Mouse (Mus musculus) liver, embryonic 15.5 days (tissue): ENCODE results near the gene Rplp1. TPM values are rescaled to one million over a fixed set of nuclear protein-coding genes. Genes with fewer than 3 reads are reported as not detected.

Experiments
- ATAC-seq: fragments of 200-750 bp; cut with Nextera tagmentation; 2 replicates; pipeline ENCODE4 v1.8.0; 2017; ENCODE audit warnings: moderate number of reproducible peaks, mild to moderate bottlenecking, moderate library complexity; ENCODE audit not compliant: insufficient read depth
- H3K27ac ChIP-seq: fragments of 300-500 bp; sonication (generic); replicated peaks from 2 replicates; pipeline ENCODE4 v1.5.1; 2015; ENCODE audit warnings: mild to moderate bottlenecking, inconsistent platforms
- H3K27me3 ChIP-seq: fragments of 300-500 bp; sonication (generic); 2 replicates; pipeline ENCODE4 v1.6.1; 2015; ENCODE audit warnings: mild to moderate bottlenecking, inconsistent platforms
- H3K36me3 ChIP-seq: fragments of 300-500 bp; sonication (generic); replicated peaks from 2 replicates; pipeline ENCODE4 v1.6.1; 2015; ENCODE audit warnings: moderate library complexity, mild to moderate bottlenecking, inconsistent platforms
- H3K4me1 ChIP-seq: fragments of 300-500 bp; sonication (generic); replicated peaks from 2 replicates; pipeline ENCODE4 v1.6.1; 2015; ENCODE audit warnings: inconsistent platforms
- H3K4me2 ChIP-seq: fragments of 300-500 bp; sonication (generic); 2 replicates; pipeline ENCODE4 v1.6.1; 2015; ENCODE audit warnings: moderate library complexity, mild to moderate bottlenecking, inconsistent platforms
- H3K4me3 ChIP-seq: fragments of 300-500 bp; sonication (generic); replicated peaks from 2 replicates; pipeline ENCODE4 v1.5.1; 2015; ENCODE audit warnings: mild to moderate bottlenecking, inconsistent platforms
- H3K9ac ChIP-seq: fragments of 300-500 bp; sonication (generic); 2 replicates; pipeline ENCODE4 v1.6.1; 2015; ENCODE audit warnings: moderate library complexity, mild to moderate bottlenecking, inconsistent platforms
- H3K9me3 ChIP-seq: fragments of 300-500 bp; sonication (generic); replicated peaks from 2 replicates; pipeline ENCODE4 v1.6.1; 2016; ENCODE audit warnings: inconsistent platforms
- WGBS: fragments of 180-500 bp; shearing (Covaris S2); methylation state at CpG from one replicate; pipeline ENCODE4 v1.1.7; 2015; ENCODE audit warnings: mixed read lengths; ENCODE audit not compliant: insufficient replicate concordance; 5-methylcytosine and 5-hydroxymethylcytosine counted together
- polyA plus RNA-seq: library from polyadenylated mRNA; unstranded; fragments of >200 nt; fragmentation: Nextera tagmentation; extraction: Ambion mirVana; gene quantifications from 2 replicates; pipeline ENCODE4 v1.2.1, GENCODE M21; 2015

Gene Rplp1
- polyA plus RNA-seq, 1 experiment from 2014 or later: 882 TPM

DNA sequence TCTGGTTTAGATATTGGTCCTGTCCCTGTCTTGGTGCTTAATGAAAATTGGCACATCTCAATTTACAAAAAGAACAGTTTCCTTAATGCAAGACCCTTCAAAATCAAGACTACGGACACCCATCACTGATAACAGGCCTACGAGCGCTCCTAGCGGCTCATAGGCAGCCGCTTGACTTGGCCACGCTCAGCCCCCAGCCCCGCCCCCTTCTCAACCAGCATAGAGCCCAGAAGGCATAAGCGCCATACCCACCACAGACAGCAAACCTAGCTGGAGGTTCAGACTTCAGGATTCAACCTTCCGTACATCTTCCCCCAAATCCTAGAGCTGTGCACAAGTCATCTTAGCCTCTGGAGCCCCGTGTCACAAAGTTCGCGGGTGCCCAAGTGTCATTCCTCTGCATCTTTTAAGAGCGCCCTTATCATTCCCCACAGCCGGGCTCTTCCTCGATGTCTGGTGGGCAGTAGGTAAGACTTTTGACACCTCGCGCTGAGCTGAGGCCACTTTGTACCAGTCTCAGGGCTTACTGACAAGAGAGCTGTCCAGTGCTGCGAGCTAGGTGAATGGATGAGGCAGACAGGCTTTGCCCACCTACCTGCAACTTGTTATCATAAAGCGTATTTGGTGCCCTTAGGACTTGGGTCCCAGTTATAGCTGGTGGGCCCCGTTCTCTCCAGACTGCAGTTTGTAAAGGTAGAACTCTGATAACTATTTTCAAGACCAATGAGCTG lies 3.7 kb downstream of the Rplp1 start:
- 17% methylated on average over 20 of the region's 20 CpGs for WGBS
- Histone ChIP-seq H3K9me3 (no peaks in the 10 kb centered on the region), H3K27ac (0 out of 2 replicates have a peak overlapping the region, but pooled peaks have one; percentile 6), H3K27me3 (no peaks in the 10 kb centered on the region), H3K4me1 (peaks cover 60% of the 10 kb centered on the region), H3K9ac (no peak overlapping the region), H3K4me2 (no peak overlapping the region), H3K4me3 (no peak overlapping the region), H3K36me3 (peaks cover 27% of the 10 kb centered on the region)
- no peak for ATAC-seq

DNA sequence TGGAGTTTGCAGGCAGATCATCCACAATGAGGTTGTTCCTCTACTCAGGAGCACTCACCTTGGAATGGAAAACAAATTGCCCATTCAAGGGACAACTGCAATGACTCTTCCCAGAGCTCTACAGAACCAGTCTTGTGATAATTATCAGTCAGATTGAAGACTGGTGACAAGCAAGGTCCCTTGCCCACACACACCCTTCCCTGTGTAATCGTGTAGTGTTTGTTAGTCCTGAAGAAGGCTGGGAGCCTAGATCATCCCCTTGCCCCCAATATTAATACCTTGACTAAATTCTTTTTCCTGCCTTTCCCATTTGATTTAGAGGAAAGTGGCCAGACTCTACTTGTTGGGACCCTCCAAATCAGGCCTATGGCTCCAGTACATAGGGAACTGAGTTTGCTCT lies 4.7 kb downstream of the Rplp1 start:
- Histone ChIP-seq H3K9me3 (no peaks in the 10 kb centered on the region), H3K4me1 (peaks cover 50% of the 10 kb centered on the region), H3K27me3 (no peaks in the 10 kb centered on the region), H3K4me3 (no peak overlapping the region), H3K27ac (no peak overlapping the region), H3K4me2 (no peak overlapping the region), H3K9ac (no peak overlapping the region), H3K36me3 (peaks cover 27% of the 10 kb centered on the region)
- WGBS: 56% methylated on average over 1 of the region's 1 CpGs
- no peak for ATAC-seq

DNA sequence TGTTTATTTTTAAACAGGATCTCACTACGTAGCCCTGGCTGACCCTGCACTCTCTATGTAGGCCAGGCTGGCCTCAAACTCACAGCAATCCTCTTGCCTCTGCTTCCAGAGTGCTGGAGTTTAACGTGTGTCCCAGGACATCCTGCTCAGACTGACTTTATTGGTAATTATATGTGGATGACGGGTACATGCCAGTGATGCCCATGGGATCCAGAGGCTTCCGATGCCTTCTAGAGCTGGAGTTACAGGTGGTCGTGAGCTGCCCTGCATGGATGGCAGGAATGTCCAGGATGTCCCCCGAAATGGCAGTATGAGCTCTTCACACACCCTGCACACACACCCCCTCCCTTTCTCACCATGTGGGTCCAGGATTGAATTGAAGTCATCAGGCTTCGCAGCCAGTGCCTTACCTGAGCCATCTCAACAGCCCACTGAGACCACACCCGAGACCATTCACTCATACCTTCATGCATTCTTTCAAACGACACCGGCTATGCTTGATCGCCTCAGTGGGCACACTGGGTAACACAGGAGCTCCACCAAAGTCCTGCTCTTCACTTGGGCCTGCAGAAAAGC lies 5.4 kb downstream of the Rplp1 start:
- no peak overlapping the region for H3K4me3 ChIP-seq
- WGBS: 82% methylated on average over 11 of the region's 11 CpGs
- H3K27me3 ChIP-seq: no peaks in the 10 kb centered on the region
- peaks cover 27% of the 10 kb centered on the region for H3K36me3 ChIP-seq
- ATAC-seq: no peak
- no peak overlapping the region for H3K27ac ChIP-seq
- no peaks in the 10 kb centered on the region for H3K9me3 ChIP-seq
- H3K4me1 ChIP-seq: peaks cover 46% of the 10 kb centered on the region
- no peak overlapping the region for H3K9ac ChIP-seq
- no peak overlapping the region for H3K4me2 ChIP-seq

DNA sequence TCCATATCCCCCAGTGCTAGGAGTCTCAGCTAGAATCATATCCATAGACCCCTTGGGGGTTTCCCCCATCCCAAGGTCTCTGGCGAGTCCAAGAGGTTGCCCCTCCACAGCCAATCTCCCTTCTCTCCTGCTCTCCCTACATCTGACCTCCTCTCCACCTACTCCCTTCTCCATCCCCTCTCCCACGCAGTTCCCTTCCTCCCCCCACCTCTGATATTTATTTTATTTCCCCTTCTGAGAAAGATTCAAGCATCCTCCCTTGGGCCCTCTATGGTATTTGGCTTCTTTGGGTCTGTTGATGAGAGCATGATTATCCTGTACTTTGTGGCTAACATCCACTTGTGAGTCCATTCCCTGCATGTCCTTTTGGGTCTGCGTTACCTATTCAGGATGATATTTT lies 6.0 kb downstream of the Rplp1 start:
- H3K36me3 ChIP-seq: peaks cover 27% of the 10 kb centered on the region
- H3K9me3 ChIP-seq: no peaks in the 10 kb centered on the region
- no peak overlapping the region for H3K4me2 ChIP-seq
- ATAC-seq: no peak
- H3K27me3 ChIP-seq: no peaks in the 10 kb centered on the region
- no peak overlapping the region for H3K27ac ChIP-seq
- H3K9ac ChIP-seq: no peak overlapping the region
- H3K4me3 ChIP-seq: no peak overlapping the region
- WGBS: 56% methylated on average over 3 of the region's 3 CpGs
- H3K4me1 ChIP-seq: peaks cover 41% of the 10 kb centered on the region

DNA sequence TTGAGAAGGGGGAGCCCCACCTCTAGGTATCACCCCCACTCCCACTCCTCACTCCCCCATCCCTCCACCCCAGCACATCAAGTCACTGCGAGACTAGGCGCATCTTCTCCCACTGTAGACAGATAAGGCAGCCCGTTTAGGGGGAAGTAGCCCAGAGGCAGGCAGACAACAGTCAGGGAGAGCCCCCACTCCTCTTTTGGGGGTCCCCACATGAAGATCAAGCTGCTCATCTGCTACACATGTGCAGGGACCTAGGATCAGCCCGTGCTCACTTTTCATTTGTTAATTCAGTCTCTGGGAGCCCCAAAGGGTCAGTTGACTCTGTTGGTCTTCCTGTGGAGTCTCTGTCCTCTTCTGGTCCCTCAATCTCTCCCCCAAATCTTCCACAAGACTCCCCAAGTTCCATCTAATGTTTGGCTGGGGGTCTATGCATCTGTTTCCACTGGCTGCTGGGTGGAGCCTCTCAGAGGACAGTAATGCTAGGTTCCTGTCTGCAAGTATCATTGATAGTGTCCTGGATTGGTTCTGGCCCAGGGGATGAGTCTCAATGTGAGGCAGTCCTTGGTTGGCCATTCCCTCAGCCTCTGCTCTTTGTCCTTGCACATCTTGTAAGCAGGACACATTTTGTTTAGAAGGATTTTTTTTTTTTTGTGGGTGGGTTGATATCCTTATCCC lies 6.6 kb downstream of the Rplp1 start:
- H3K9me3 ChIP-seq: no peaks in the 10 kb centered on the region
- H3K4me1 ChIP-seq: peaks cover 35% of the 10 kb centered on the region
- no peaks in the 10 kb centered on the region; the same call in 1 of the 2 replicates for H3K27me3 ChIP-seq
- H3K4me3 ChIP-seq: no peak overlapping the region
- H3K9ac ChIP-seq: no peak overlapping the region
- no peak overlapping the region for H3K4me2 ChIP-seq
- WGBS: 43% methylated on average over 4 of the region's 4 CpGs
- no peak overlapping the region for H3K27ac ChIP-seq
- H3K36me3 ChIP-seq: peaks cover 22% of the 10 kb centered on the region
- no peak for ATAC-seq

DNA sequence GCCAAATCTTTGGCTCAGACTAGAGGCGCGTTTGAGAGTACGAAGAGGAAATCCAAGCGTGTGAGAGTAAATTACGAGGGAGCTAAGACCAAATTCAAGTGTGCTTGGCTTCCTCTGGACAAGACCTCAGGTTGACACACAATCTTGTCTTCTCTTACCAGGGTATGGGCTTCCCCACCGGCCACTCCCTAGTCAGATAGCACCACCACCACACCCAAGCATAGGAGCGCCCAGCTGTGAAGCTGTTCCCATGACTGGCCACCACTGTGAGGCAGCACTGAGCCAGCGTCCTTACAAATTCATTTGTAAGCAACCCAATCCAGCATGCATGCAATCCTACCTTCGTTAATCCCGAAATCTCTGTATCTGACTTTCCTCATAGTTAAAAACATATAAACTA lies 7.4 kb downstream of the Rplp1 start:
- Histone ChIP-seq H3K9ac (no peak overlapping the region), H3K4me3 (no peak overlapping the region), H3K36me3 (peaks cover 14% of the 10 kb centered on the region), H3K4me1 (peaks cover 26% of the 10 kb centered on the region), H3K27me3 (peaks cover 8% of the 10 kb centered on the region), H3K4me2 (no peak overlapping the region), H3K9me3 (no peaks in the 10 kb centered on the region), H3K27ac (no peak overlapping the region)
- WGBS: 45% methylated on average over 10 of the region's 10 CpGs
- ATAC-seq: no peak

DNA sequence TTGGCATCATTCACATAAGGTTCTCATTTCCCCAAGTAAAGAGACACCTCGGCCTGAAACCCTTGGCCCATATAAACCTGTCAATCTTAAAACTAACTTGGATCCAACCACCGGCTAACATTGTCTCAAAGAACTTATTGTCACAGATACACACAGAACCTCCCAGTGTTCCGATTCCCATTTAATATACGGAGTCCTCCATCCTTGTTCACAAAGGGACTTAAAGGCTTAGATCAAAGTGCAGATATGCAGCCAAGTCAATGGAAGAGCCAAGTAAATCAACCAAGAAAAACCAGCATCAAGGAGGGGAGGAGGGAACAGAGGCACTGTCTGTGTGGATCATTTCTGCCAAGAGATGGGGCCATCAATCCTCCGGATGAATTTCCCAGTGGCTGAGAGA lies 8.8 kb downstream of the Rplp1 start:
- H3K27me3 ChIP-seq: peaks cover 19% of the 10 kb centered on the region
- H3K27ac ChIP-seq: no peak overlapping the region
- 0 out of 2 replicates have a peak, but pooled peaks cover under 1% of the 10 kb centered on the region for H3K36me3 ChIP-seq
- peaks cover 13% of the 10 kb centered on the region for H3K4me1 ChIP-seq
- ATAC-seq: no peak
- H3K9ac ChIP-seq: no peak overlapping the region
- H3K4me2 ChIP-seq: no peak overlapping the region
- 73% methylated on average over 5 of the region's 5 CpGs for WGBS
- H3K4me3 ChIP-seq: no peak overlapping the region
- H3K9me3 ChIP-seq: no peaks in the 10 kb centered on the region

DNA sequence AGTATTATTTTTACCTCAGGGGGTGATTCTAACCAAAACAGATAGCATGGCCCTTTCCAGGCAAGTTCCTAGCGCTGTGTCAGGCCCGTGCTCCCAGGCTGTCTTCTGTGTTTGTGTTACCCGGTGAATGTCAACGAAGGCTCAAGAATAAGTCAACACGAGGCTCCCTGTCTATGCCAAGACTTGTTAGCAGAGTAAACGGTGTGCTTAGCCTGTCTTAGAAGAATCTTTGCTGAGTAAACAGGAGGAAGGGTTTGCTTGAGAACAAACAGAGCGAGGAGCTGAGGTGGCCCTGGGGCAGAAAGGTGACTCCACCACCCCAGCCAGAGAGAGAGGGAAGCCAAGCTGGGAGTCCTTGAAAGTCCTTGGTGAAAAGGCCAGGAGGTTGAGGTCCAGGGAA lies 10.1 kb downstream of the Rplp1 start:
- Histone ChIP-seq H3K4me1 (peaks cover 11% of the 10 kb centered on the region), H3K36me3 (no peaks in the 10 kb centered on the region), H3K4me2 (no peak overlapping the region), H3K27me3 (peaks cover 32% of the 10 kb centered on the region), H3K4me3 (no peak overlapping the region), H3K27ac (no peak overlapping the region), H3K9ac (no peak overlapping the region), H3K9me3 (no peaks in the 10 kb centered on the region)
- WGBS: 53% methylated on average over 7 of the region's 7 CpGs
- no peak for ATAC-seq

DNA sequence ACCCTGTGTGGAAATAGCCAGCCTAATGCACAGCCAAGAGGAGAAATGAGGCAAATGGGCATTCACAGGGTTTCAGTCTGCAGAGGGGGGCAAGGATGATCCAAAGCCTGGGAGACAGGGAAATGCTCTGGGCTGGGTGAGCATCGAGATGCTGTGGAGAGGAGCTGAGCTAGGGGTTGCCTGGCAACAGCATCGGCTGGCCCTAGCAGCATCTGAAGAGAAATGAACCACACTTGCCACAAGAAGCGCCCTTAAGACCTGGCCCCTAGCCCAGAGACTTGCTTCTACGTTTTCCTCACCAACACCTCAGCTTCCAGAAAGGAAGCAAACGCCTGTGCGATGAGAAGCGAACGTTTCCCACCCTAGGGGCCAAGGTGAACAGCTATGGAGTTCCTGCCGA lies 11.9 kb downstream of the Rplp1 start:
- peaks cover 9% of the 10 kb centered on the region for H3K4me1 ChIP-seq
- WGBS: 48% methylated on average over 9 of the region's 9 CpGs
- no peak overlapping the region for H3K4me2 ChIP-seq
- no peaks in the 10 kb centered on the region for H3K9me3 ChIP-seq
- peaks cover 42% of the 10 kb centered on the region for H3K27me3 ChIP-seq
- ATAC-seq: no peak
- H3K9ac ChIP-seq: no peak overlapping the region
- H3K4me3 ChIP-seq: no peak overlapping the region
- H3K36me3 ChIP-seq: no peaks in the 10 kb centered on the region
- no peak overlapping the region for H3K27ac ChIP-seq

DNA sequence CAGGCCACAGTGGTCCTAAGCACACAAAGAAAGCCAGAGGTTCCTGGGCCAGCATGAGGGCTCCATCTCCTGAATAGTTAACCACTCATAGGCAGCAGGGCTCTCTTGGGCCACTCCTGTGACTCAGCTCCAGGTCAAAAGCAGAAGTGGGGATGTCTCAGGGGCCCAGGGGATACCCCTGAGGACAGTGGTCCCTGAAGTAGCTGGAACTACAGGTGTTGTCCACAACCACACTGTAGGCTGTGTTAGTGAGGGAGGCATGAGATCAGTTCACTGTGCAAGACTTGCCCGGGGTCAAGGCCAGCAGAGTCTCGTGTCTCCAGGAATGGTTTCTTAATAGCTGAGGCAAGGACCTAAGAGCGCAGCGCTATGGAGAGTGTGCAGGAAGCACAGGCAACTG lies 12.8 kb downstream of the Rplp1 start:
- Histone ChIP-seq H3K27me3 (peaks cover 48% of the 10 kb centered on the region), H3K4me3 (no peak overlapping the region), H3K36me3 (no peaks in the 10 kb centered on the region), H3K27ac (no peak overlapping the region), H3K4me1 (peaks cover under 1% of the 10 kb centered on the region; the same call in 1 of the 2 replicates), H3K9me3 (no peaks in the 10 kb centered on the region), H3K9ac (no peak overlapping the region), H3K4me2 (no peak overlapping the region)
- ATAC-seq: no peak
- 63% methylated on average over 4 of the region's 4 CpGs for WGBS

DNA sequence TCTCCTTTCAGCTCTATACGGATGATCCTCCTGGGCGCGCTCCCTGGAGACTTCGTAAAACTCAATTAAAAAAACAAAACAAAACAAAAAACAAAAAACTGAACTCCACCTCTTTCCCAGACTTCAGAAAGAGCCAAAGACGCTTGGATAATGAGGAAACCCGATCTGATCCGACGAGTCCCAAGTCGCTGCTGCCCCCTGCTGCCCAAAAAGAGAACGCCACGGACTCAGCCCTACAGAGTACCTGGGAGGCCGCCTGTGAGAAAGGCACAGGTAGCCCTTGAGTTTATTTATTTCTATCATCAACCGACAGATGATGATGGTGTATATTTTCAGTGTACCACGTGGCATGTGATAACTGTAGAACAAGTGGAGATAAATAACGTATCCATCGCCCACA lies 14.5 kb downstream of the Rplp1 start:
- H3K36me3 ChIP-seq: no peaks in the 10 kb centered on the region
- H3K9ac ChIP-seq: no peak overlapping the region
- peaks cover 51% of the 10 kb centered on the region for H3K27me3 ChIP-seq
- H3K27ac ChIP-seq: no peak overlapping the region
- H3K4me2 ChIP-seq: no peak overlapping the region
- ATAC-seq: no peak
- H3K4me3 ChIP-seq: no peak overlapping the region
- no peaks in the 10 kb centered on the region for H3K4me1 ChIP-seq
- no peaks in the 10 kb centered on the region for H3K9me3 ChIP-seq
- WGBS: 5% methylated on average over 16 of the region's 16 CpGs
